Mouse (Mus musculus): Measurements from ENCODE around the gene Gnaq. TPM values are rescaled to one million over a fixed set of nuclear protein-coding genes. Genes with fewer than 3 reads are reported as not detected.
"Not testable (repeated sequence)": the region's sequence is repeated elsewhere in the genome, so short reads cannot be mapped to it uniquely, and the experiment has no call there.

Gene Gnaq
- total RNA-seq, 1 experiment from 2014 or later: 14.8 TPM

GRCm38 (mm10) chr19:16238512-16238911, 105.9 kb downstream of the Gnaq start:
- ATAC-seq (replicated peaks; ENCODE audit: insufficient number of reproducible peaks, low FRiP score, low TSS enrichment, poor library complexity, severe bottlenecking): no peak

GRCm38 (mm10) chr19:16242708-16243107, 110.1 kb downstream of the Gnaq start:
- no peak for ATAC-seq (replicated peaks; ENCODE audit: insufficient number of reproducible peaks, low FRiP score, low TSS enrichment, poor library complexity, severe bottlenecking)

- no peak for ATAC-seq (replicated peaks; ENCODE audit: insufficient number of reproducible peaks, low FRiP score, low TSS enrichment, poor library complexity, severe bottlenecking)
Measured at GRCm38 (mm10) chr19:16249025-16249424, 116.4 kb downstream of the Gnaq start.

GRCm38 (mm10) chr19:16250921-16251320, 118.3 kb downstream of the Gnaq start:
- ATAC-seq (replicated peaks; ENCODE audit: insufficient number of reproducible peaks, low FRiP score, low TSS enrichment, poor library complexity, severe bottlenecking): no peak

- ATAC-seq (replicated peaks; ENCODE audit: insufficient number of reproducible peaks, low FRiP score, low TSS enrichment, poor library complexity, severe bottlenecking): no peak
Measured at GRCm38 (mm10) chr19:16251819-16252218, 119.2 kb downstream of the Gnaq start.

- ATAC-seq (replicated peaks; ENCODE audit: insufficient number of reproducible peaks, low FRiP score, low TSS enrichment, poor library complexity, severe bottlenecking): peak; percentile 94
Measured at GRCm38 (mm10) chr19:16252696-16253095, 120.1 kb downstream of the Gnaq start.

- ATAC-seq (replicated peaks; ENCODE audit: insufficient number of reproducible peaks, low FRiP score, low TSS enrichment, poor library complexity, severe bottlenecking): no peak
Measured at GRCm38 (mm10) chr19:16254881-16255280, 122.2 kb downstream of the Gnaq start.

GRCm38 (mm10) chr19:16255294-16255693, 122.7 kb downstream of the Gnaq start:
- no peak for ATAC-seq (replicated peaks; ENCODE audit: insufficient number of reproducible peaks, low FRiP score, low TSS enrichment, poor library complexity, severe bottlenecking)

- ATAC-seq (replicated peaks; ENCODE audit: insufficient number of reproducible peaks, low FRiP score, low TSS enrichment, poor library complexity, severe bottlenecking): no peak
Measured at GRCm38 (mm10) chr19:16258766-16259355, 126.2 kb downstream of the Gnaq start.

GRCm38 (mm10) chr19:16259786-16260434, 127.3 kb downstream of the Gnaq start:
- ATAC-seq (replicated peaks; ENCODE audit: insufficient number of reproducible peaks, low FRiP score, low TSS enrichment, poor library complexity, severe bottlenecking): no peak

- ATAC-seq (replicated peaks; ENCODE audit: insufficient number of reproducible peaks, low FRiP score, low TSS enrichment, poor library complexity, severe bottlenecking): no peak
Measured at GRCm38 (mm10) chr19:16260435-16260832, 127.8 kb downstream of the Gnaq start.

- no peak for ATAC-seq (replicated peaks; ENCODE audit: insufficient number of reproducible peaks, low FRiP score, low TSS enrichment, poor library complexity, severe bottlenecking)
Measured at GRCm38 (mm10) chr19:16260973-16261372, 128.3 kb downstream of the Gnaq start.

GRCm38 (mm10) chr19:16261631-16262030, 129.0 kb downstream of the Gnaq start:
- peak; percentile 35; the same call in 1 of the 2 replicates for ATAC-seq (replicated peaks; ENCODE audit: insufficient number of reproducible peaks, low FRiP score, low TSS enrichment, poor library complexity, severe bottlenecking)

GRCm38 (mm10) chr19:16262340-16262739, 129.7 kb downstream of the Gnaq start:
- ATAC-seq (replicated peaks; ENCODE audit: insufficient number of reproducible peaks, low FRiP score, low TSS enrichment, poor library complexity, severe bottlenecking): no peak

GRCm38 (mm10) chr19:16267362-16267761, 134.7 kb downstream of the Gnaq start:
- ATAC-seq (replicated peaks; ENCODE audit: insufficient number of reproducible peaks, low FRiP score, low TSS enrichment, poor library complexity, severe bottlenecking): not testable (repeated sequence)

- ATAC-seq (replicated peaks; ENCODE audit: insufficient number of reproducible peaks, low FRiP score, low TSS enrichment, poor library complexity, severe bottlenecking): no peak
Measured at GRCm38 (mm10) chr19:16270236-16270635, 137.6 kb downstream of the Gnaq start.

GRCm38 (mm10) chr19:16271002-16271401, 138.4 kb downstream of the Gnaq start:
- no peak for ATAC-seq (replicated peaks; ENCODE audit: insufficient number of reproducible peaks, low FRiP score, low TSS enrichment, poor library complexity, severe bottlenecking)

GRCm38 (mm10) chr19:16273021-16273420, 140.4 kb downstream of the Gnaq start:
- ATAC-seq (replicated peaks; ENCODE audit: insufficient number of reproducible peaks, low FRiP score, low TSS enrichment, poor library complexity, severe bottlenecking): no peak

GRCm38 (mm10) chr19:16280231-16280630, 147.6 kb downstream of the Gnaq start:
- ATAC-seq (replicated peaks; ENCODE audit: insufficient number of reproducible peaks, low FRiP score, low TSS enrichment, poor library complexity, severe bottlenecking): no peak

Data from monocyte, adult 5-6 weeks (primary cell).